Mouse (Mus musculus) layer of hippocampus, postnatal 10 days (tissue): ENCODE data around the gene Sufu. TPM values are rescaled to one million over a fixed set of nuclear protein-coding genes. Genes with fewer than 3 reads are reported as not detected.
A peak's percentile ranks its signal among the peaks of the same experiment; 100 is the strongest.

Source experiments
- DNase-seq, 2 experiments: peaks; one replicate each; pipeline ENCODE4 v3.0.0; 2021; ENCODE audit warnings: low spot score in 2 of 2
- total RNA-seq, 2 experiments: library from RNA; stranded (reverse); gene quantifications; 2 replicates each; pipeline ENCODE4 v1.2.3; 2021

The Sufu gene
- total RNA-seq, 2 experiments from 2014 or later = 20.8 to 21.9 TPM

GRCm38 (mm10) chr19:46392018-46392417 lies 4.7 kb upstream of the Sufu start:
- DNase-seq = peak in 1 of 2 experiments; percentile 28

- no peak for DNase-seq
These were observed 2.0 kb upstream of the Sufu start for GRCm38 (mm10) chr19:46394712-46395108.

GRCm38 (mm10) chr19:46395109-46396009 lies 1.3 kb upstream of the Sufu start, which contains the start of gene Actr1a:
Gene Actr1a (minus strand): TSS chr19:46395748.
- DNase-seq = peak; percentile 98

- DNase-seq = no peak
These were observed 587 bp upstream of the Sufu start for GRCm38 (mm10) chr19:46396109-46396508.

GRCm38 (mm10) chr19:46397436-46398001 lies 823 bp downstream of the Sufu start:
- DNase-seq = no peak

GRCm38 (mm10) chr19:46398401-46398800 lies 1.7 kb downstream of the Sufu start:
- DNase-seq = no peak

GRCm38 (mm10) chr19:46399372-46399771 lies 2.7 kb downstream of the Sufu start:
- no peak for DNase-seq

GRCm38 (mm10) chr19:46399886-46400285 lies 3.2 kb downstream of the Sufu start:
- DNase-seq = no peak

- no peak for DNase-seq
These were observed 3.9 kb downstream of the Sufu start for GRCm38 (mm10) chr19:46400558-46400957.

GRCm38 (mm10) chr19:46404030-46404429 lies 7.3 kb downstream of the Sufu start:
- DNase-seq = no peak

- no peak for DNase-seq
These were observed 10.1 kb downstream of the Sufu start for GRCm38 (mm10) chr19:46406592-46407386.

GRCm38 (mm10) chr19:46409506-46409905 lies 12.8 kb downstream of the Sufu start:
- no peak for DNase-seq

GRCm38 (mm10) chr19:46412056-46412805 lies 15.5 kb downstream of the Sufu start:
- peak in 1 of 2 experiments; percentile 29 for DNase-seq

- DNase-seq = no peak
These were observed 17.3 kb downstream of the Sufu start for GRCm38 (mm10) chr19:46413969-46414368.

GRCm38 (mm10) chr19:46414486-46414885 lies 17.8 kb downstream of the Sufu start:
- DNase-seq = no peak

- DNase-seq = no peak
These were observed 19.6 kb downstream of the Sufu start for GRCm38 (mm10) chr19:46416276-46416675.

- no peak for DNase-seq
These were observed 21.4 kb downstream of the Sufu start for GRCm38 (mm10) chr19:46418051-46418450.

- no peak for DNase-seq
These were observed 23.7 kb downstream of the Sufu start for GRCm38 (mm10) chr19:46420410-46420809.

GRCm38 (mm10) chr19:46422384-46423338 lies 26.0 kb downstream of the Sufu start:
- DNase-seq = peak; percentile 32 to 38

- DNase-seq = no peak
These were observed 28.6 kb downstream of the Sufu start for GRCm38 (mm10) chr19:46425266-46425665.
